Mouse (Mus musculus) natural killer cell, adult 2 months (primary cell): ENCODE results near the gene Rab11fip4.

Experiments used
- DNase-seq, 2 experiments: peaks; one replicate each; pipeline ENCODE4 v3.0.0; 2022; ENCODE audit warnings: low spot score in 2 of 2

Rab11fip4 gene

GRCm38 (mm10) chr11:79614880-79615279, 23.9 kb downstream of the Rab11fip4 start:
- no peak for DNase-seq

DNA sequence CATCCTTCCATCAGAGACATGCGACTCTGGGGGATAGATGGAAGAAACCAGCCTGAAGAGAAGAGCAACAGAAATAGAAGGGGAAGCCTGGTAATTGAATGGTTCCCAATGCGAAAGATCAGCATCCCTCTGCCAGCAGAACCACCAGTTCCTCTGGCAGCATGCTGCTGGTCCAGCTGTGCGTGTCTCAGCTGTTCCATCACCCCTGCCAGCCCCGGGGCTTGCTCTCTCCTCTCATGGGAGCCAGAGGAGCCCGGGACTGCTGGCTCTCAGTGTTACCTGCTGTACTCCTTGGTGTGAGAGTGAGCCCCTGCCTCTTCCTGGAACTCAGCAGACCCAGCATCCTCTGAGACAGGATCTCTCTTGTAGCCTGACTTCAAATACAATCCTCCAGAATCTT, 24.9 kb downstream of the Rab11fip4 start:
- DNase-seq, result no peak

GRCm38 (mm10) chr11:79617991-79618390, 27.0 kb downstream of the Rab11fip4 start:
- no peak for DNase-seq

- peak; percentile 36 to 51 for DNase-seq
These were observed 32.0 kb downstream of the Rab11fip4 start for GRCm38 (mm10) chr11:79623029-79623428.

GRCm38 (mm10) chr11:79624801-79625302, 33.8 kb downstream of the Rab11fip4 start:
- DNase-seq, result peak; percentile 54 to 60

DNA sequence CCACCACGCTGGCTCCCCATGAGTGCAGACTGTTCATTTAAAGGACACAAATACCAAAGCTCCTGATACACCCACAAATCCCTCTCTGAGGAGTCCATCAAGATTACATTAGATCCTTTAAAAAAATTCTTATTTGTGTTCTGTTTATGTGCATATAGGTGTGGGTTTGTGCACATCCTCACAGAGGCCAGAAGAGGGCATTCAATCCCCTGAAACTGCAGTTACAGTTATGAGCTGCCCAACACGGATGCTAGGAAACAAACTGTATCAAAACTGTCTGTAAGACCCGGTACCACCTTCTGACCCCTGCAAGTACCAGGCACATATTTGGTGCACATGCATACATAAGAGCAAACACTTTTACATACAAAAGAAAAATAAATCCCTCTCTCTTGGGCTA, 37.7 kb downstream of the Rab11fip4 start:
- no peak for DNase-seq

DNA sequence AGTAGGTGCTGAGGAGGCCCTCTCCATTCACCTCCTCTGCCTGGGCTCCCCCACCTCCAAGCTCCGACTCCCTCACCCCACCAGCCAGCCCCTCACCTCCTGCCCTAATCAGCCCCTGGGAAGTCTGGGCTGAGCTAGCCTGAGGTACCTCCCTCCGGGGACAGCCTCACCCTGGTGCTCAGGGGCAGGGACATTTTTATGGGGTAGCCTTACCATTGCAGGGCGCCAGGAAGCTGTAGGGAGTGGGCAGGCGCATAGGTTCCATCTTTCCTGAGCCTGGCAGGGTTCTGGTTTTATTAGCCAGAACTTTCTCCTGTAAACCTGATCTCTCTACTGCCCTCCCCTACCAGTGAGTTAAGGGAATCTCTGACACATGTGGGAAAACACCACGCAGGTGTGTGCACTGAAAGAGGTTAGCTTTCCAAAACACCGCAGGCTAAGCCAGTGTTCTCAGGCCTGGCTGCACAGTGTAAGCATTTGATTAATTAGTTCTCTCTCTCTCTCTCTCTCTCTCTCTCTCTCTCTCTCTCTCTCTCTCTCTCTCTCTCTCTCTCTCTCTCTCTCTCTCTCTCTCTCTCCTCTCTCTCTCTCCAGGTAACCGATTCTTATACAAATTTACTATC, 38.9 kb downstream of the Rab11fip4 start:
- no peak for DNase-seq

- DNase-seq, result no peak
These were observed 39.5 kb downstream of the Rab11fip4 start for GRCm38 (mm10) chr11:79630521-79630920.

GRCm38 (mm10) chr11:79633366-79633765, 42.4 kb downstream of the Rab11fip4 start:
- DNase-seq, result no peak

DNA sequence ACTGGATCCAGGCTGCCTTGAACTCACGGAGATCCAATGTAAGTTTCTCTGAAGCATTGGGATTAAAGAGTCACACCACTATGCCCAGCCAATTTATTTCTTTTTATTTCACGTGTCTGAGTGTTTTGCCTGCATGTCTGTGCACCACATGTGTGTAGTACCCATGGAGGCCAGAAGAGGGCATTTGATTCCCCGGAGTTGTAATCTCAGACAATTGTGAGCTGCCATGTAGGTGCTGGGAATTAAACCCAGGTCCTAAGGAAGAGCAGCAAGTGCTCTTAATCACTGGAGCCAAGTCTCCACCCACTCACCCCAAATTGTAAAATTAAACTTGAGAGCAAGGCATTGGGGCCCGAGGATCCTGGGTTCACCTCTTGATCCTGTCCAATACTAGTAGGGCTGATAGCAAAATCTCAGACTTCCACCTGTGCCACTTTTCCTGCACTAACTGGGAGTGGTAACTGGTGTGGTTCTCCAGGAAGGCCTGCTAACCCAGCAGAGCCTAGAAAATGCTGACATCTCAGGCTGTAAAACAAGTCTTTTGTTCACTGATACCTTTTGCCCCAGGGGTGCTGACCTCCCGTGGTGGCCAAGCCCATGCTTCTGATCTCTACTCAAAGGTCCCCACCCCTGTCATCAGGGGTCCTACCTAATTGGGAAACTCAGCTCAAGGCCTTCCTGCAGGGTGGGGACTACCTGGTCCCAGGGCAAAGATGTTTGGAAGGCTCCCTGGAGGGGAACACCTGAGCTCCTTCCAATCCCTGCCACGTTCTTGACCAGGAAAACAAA, 44.8 kb downstream of the Rab11fip4 start:
- DNase-seq, result no peak

DNA sequence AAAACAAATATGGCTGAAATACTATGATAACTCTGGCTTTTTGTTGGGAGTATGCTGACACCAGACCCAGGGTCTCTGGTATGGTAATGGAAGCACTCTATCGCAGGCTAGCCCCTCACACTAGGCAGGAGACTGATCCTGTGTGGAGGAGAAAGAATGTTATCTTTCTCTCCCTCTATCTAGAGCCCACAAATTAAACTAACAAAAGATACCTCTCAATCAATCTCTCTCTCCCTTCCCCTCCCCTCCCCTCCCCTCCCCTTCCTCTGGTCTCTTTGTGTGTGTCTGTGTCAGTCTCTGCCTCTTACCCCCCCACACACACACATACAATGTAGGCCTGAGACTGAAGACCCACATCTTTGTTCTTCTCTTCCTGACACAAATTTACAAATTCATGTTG, 45.5 kb downstream of the Rab11fip4 start:
- no peak for DNase-seq

DNA sequence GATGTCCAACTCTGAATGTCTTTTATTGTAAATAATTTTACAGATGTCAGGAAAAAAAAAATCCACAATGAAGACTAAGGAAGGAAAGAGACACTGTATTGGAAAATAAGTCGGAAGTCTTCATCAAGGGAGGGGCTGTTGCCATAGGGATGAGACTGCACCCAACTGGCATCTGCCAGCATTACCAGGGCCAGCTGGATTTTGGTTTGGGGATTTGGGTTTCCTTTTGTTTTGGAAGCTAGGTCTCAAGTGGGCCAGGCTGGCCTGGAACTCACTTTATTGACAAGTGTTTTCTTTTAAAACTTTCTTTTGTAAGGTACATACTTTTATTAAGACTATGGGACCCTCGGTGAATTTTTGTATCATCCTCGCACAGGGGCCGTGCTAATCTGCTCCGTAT, 47.7 kb downstream of the Rab11fip4 start:
- no peak for DNase-seq

DNA sequence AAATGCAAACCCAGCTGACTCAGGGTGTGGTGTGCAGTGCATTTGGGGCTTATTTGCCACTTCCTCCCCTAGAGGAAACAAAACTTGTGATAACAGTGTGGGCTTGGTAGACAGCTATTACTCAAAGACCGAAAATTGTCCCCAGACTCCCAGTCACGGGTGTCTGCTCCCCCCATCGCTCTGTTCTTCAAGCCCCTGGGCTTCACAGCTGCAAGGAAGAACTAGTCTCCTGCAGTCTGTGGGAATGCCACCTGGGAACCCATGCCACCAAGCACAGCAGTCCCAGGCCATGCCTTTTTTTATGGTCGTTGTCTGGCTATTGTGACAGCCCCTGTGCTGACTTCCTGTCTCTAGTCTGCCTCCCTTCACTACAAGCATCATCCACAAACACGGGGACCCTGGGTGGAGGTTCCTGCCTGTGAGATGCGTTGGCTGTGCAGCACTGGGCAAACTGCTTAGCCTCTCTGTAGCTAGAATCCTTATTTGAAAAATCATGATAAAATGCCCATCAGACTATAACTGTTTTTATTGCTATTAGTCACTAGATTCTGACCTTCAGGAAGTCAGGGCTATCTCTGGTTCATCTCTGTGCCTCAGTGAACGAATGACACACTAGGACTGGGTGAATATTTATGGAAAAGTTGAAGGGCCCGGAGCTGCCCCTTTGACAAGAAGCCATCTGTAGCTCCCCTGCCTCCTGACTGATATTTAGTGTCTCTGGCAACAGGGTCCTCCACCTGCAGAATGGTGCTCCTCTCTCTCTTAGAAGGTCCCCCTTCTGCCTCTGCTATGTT, 50.1 kb downstream of the Rab11fip4 start:
- peak; percentile 57 to 67 for DNase-seq

DNA sequence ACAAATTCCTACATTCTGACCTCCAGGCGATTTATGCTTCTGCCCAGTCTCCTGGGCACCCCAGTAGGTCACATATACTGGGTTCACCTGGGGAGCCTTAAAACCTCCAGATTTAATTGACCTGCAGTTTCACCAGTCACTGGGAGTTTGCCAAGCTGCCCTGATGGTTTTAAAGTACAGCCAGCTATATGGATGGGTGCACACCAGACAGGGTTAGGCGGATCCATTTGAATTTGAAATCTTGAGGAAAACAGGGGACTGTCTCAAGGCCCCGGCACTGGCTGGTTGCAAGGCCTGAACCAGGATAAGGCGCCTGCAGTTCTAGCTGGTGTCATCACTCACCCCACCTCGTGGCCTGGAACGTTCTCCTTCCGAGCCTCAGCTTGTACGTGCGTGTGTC, 52.7 kb downstream of the Rab11fip4 start:
- no peak for DNase-seq

- DNase-seq, result peak; percentile 70 to 86
These were observed 53.7 kb downstream of the Rab11fip4 start for GRCm38 (mm10) chr11:79644717-79645191.

DNA sequence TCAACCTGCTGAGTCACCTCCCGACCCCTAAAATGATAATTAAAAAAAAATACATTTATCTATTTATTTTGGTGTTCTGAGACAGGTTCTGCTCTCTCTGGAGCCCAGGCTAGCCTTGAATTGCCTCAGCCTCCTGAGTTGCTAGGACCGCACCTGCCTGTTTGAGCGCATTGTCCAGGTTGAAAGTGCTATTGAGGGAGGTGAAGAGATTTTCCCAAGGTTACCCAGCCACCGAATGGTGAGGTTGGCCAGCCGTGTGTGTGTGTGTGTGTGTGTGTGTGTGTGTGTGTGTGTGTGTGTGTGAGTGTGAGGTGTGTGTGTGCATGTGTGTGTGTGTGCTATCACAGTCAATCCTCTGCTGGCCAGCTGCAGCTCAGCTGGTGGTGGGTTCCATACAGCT, 55.0 kb downstream of the Rab11fip4 start:
- DNase-seq, result no peak

DNA sequence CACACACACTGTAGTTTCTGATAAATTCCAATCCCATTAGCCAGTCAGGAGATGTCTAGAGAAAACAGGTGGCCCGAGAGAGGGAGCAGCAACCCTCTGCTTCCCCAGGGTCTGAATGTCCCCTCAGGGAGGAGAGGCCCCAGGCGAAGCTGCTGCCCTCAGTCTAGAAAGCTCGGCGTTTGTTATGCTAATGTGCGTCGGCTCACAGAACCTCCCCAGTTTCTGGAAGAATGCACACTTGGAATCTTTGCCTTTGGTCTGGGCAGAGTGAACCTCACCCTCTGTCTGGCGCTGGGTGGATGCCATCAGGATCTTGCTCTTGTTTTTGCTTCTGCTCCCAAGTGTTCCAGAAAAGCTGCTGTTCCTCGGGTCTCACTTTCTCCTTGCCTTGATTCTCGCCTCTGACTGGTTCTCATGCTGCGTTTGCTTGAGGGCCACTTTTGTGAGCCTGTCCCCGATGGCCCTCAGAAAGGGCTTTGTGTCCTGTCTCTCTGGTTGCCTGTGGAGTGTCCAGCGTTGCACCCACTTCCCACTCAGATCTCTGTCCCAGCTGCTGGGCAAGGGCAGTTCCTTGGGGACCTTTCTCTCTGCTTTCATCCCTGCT, 55.6 kb downstream of the Rab11fip4 start:
- DNase-seq, result no peak

DNA sequence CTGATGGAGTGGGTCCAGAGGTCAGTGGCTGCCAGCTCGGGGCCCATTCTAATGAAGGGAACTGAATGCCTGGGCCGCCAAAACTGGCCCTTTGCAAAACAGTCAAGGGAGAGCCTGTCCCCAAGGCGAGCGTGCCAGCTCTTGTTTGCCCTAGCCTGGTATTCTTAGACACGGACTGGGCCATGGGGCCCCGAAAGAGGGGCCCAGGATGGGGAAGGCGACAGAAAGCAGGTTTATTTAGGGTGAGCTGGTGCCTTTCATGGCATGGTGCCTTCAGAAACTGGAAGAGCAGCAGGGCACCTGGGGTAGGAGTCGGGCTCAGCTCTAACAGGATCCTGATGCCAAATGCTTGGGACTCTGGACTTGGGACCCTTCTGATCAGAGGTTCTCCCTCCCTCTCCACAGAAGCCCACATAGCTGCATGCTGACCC, 56.1 kb downstream of the Rab11fip4 start:
- DNase-seq, result no peak

- no peak for DNase-seq
These were observed 59.4 kb downstream of the Rab11fip4 start for GRCm38 (mm10) chr11:79650359-79650835.

DNA sequence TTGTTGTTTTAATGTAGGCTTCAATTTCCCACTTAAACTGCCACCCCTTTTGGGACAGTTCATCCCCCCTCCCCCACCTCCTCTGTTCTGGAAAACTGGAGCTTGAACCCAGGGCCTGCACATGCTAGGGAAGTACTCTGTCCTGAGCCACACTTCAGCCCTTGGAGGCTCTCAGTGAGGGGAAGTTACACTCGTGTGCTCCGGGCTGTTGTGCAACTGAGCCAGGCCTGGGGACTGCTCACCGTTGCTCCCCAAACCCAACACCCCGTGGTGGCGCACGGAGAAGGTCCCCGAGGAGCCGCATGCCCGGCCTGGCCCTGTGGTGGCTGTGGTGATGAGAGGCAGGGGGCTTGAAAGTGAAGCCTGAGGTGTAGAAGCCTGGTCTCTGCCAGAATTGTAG, 61.2 kb downstream of the Rab11fip4 start:
- DNase-seq, result no peak

DNA sequence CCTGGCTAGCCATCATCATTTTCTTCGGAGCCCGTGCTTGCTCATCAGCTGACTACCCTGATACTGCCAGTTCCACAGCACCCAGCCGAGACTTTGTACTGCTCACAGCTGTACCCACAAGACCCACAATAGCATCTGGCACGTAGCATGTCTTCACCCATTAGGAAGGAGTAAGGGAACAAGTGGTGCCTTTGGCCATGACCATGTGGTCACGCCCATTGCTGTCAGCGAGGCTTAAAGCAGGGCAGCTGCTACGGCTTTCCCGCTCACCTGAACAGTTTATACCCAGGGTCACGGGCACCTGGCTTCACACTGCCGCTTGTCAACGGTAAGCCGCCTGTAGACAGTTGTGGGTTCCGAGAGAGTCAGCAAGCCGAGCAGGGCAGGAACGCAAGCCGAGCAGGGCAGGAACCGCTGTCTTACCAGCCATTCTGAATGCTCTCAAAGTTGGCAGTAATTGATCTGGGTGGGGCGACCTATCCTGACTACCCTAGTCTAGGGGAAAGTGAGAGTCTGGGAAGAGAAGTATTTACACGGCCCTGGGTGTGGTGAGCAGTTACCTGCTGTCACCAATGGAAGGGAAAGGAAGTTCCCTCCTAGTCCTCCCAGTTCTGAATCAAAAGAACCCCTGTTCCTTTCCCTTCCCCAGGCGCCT, 62.0 kb downstream of the Rab11fip4 start:
- DNase-seq, result peak; percentile 38 to 56
